Mouse (Mus musculus): Measurements from ENCODE around the gene Trp53rkb. TPM values are rescaled to one million over a fixed set of nuclear protein-coding genes. Genes with fewer than 3 reads are reported as not detected.
A peak's percentile ranks its signal among the peaks of the same experiment; 100 is the strongest.
"Not testable (repeated sequence)": the region's sequence is repeated elsewhere in the genome, so short reads cannot be mapped to it uniquely, and the experiment has no call there.

Gene Trp53rkb
- 7.8 and 8.2 TPM in 2 replicates for polyA plus RNA-seq (2015; fragmentation: Nextera tagmentation; extraction: Ambion mirVana)

DNA sequence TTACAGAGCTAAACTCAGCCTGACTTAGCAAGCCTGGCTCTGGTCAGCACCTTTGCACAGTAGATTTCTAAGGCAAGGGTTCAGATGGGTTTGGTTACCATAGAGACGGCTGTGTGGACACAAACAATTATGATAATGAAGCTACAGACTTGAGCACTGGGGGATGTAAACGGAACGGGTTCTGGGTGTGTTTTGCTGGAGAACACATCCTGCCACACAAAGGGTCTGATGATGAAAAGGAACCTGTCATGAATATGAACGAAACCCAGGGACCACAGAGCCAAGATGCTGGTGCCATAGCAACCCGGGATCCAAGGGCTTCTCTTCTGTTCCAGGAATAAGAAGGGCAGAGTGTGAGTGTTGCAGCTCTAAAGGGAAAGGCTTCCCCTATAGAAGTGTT is at the start of gene Trp53rkb:
Trp53rkb (plus strand) TSS at position 177 of the 400 bp plus-strand sequence.
- 88% methylated on average over 5 of the region's 5 CpGs for WGBS
- H3K4me1 ChIP-seq (ENCODE audit: insufficient read depth, low read length) = peaks cover 7% of the 10 kb centered on the region
- H3K9ac ChIP-seq (replicated peaks; ENCODE audit: low read length) = peak within 1 kb of the TSS; percentile 86
- H3K27ac ChIP-seq (ENCODE audit: low read length) = peak within 1 kb of the TSS; percentile 68; the same call in 1 of the 2 replicates
- peaks cover 4% of the 10 kb centered on the region; the same call in 1 of the 2 replicates for H3K36me3 ChIP-seq (ENCODE audit: insufficient read depth, low read length)
- peak within 1 kb of the TSS; percentile 76 for H3K4me3 ChIP-seq (ENCODE audit: low read length)
- H3K9me3 ChIP-seq (ENCODE audit: low read length) = no peaks in the 10 kb centered on the region
- peak within 1 kb of the TSS; percentile 71 for H3K4me2 ChIP-seq (replicated peaks; ENCODE audit: low read depth, low read length)
- no peaks in the 10 kb centered on the region for H3K27me3 ChIP-seq (ENCODE audit: insufficient read depth, low read length)
- ATAC-seq (ENCODE audit: low FRiP score, low TSS enrichment) = no peak

DNA sequence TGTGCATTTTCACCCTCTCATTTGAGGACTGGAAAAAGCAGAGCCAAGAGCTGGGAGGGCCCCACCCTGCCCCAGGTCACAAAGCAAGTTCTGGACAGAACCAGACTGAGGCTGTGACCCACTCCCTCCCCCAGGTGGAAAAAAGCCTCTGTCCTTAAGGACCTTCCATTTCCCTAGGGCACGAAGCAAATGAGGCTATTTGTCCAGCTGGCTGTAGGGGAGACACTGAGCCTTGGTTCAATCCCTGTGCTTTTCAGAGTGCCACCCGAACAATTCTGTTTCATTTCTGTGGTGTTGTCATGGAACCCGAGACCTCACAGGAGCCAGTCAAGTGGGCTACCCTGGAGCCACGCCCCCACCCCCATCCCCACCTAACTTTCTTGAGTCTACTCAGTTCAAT is 48.8 kb upstream of the Trp53rkb start:
- Histone ChIP-seq H3K4me3 (ENCODE audit: low read length) (no peak overlapping the region), H3K27ac (ENCODE audit: low read length) (no peak overlapping the region), H3K27me3 (ENCODE audit: insufficient read depth, low read length) (no peaks in the 10 kb centered on the region), H3K4me1 (ENCODE audit: insufficient read depth, low read length) (0 out of 2 replicates have a peak, but pooled peaks cover 2% of the 10 kb centered on the region), H3K9me3 (ENCODE audit: low read length) (no peaks in the 10 kb centered on the region), H3K4me2 (replicated peaks; ENCODE audit: low read depth, low read length) (no peak overlapping the region), H3K9ac (replicated peaks; ENCODE audit: low read length) (no peak overlapping the region), H3K36me3 (ENCODE audit: insufficient read depth, low read length) (no peaks in the 10 kb centered on the region)
- WGBS = 46% methylated on average over 4 of the region's 4 CpGs
- no peak for ATAC-seq (ENCODE audit: low FRiP score, low TSS enrichment)

DNA sequence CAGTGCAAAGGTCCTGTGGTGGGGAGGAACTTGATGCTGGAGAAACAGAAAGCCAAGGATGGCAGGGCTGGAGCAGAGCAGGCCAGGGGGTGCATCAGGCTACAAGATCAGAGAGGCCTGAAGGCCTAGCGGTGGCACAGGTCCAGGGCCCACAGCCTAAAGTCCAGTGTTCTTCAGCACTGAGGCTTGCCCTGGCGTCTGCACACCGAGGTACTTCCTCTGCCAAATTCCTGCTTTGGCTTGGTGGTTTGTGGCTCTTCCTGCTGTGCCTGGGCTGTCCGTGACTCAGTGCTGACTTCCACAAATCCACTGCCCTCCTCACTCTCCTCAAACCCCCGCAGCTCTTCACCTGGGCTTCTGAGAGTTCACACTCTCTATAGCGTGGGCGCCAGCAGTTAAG is 47.9 kb upstream of the Trp53rkb start:
- Histone ChIP-seq H3K9ac (replicated peaks; ENCODE audit: low read length) (no peak overlapping the region), H3K4me3 (ENCODE audit: low read length) (no peak overlapping the region), H3K27ac (ENCODE audit: low read length) (no peak overlapping the region), H3K9me3 (ENCODE audit: low read length) (no peaks in the 10 kb centered on the region), H3K4me1 (ENCODE audit: insufficient read depth, low read length) (0 out of 2 replicates have a peak, but pooled peaks cover 2% of the 10 kb centered on the region), H3K27me3 (ENCODE audit: insufficient read depth, low read length) (no peaks in the 10 kb centered on the region), H3K4me2 (replicated peaks; ENCODE audit: low read depth, low read length) (no peak overlapping the region), H3K36me3 (ENCODE audit: insufficient read depth, low read length) (no peaks in the 10 kb centered on the region)
- 76% methylated on average over 7 of the region's 7 CpGs for WGBS
- no peak for ATAC-seq (ENCODE audit: low FRiP score, low TSS enrichment)

- H3K9me3 ChIP-seq (ENCODE audit: low read length) = no peaks in the 10 kb centered on the region
- H3K4me3 ChIP-seq (ENCODE audit: low read length) = no peak overlapping the region
- H3K9ac ChIP-seq (replicated peaks; ENCODE audit: low read length) = no peak overlapping the region
- 0 out of 2 replicates have a peak, but pooled peaks cover 2% of the 10 kb centered on the region for H3K4me1 ChIP-seq (ENCODE audit: insufficient read depth, low read length)
- no peak overlapping the region for H3K27ac ChIP-seq (ENCODE audit: low read length)
- no peak overlapping the region for H3K4me2 ChIP-seq (replicated peaks; ENCODE audit: low read depth, low read length)
- H3K27me3 ChIP-seq (ENCODE audit: insufficient read depth, low read length) = no peaks in the 10 kb centered on the region
- no peak for ATAC-seq (ENCODE audit: low FRiP score, low TSS enrichment)
- H3K36me3 ChIP-seq (ENCODE audit: insufficient read depth, low read length) = no peaks in the 10 kb centered on the region
- WGBS = 75% methylated on average over 9 of the region's 9 CpGs
Measured at GRCm38 (mm10) chr2:166745849-166746248, 46.5 kb upstream of the Trp53rkb start.

- not testable (repeated sequence) for H3K4me2 ChIP-seq (replicated peaks; ENCODE audit: low read depth, low read length); H3K9me3 ChIP-seq (ENCODE audit: low read length); H3K4me1 ChIP-seq (ENCODE audit: insufficient read depth, low read length); H3K4me3 ChIP-seq (ENCODE audit: low read length); H3K9ac ChIP-seq (replicated peaks; ENCODE audit: low read length); H3K27ac ChIP-seq (ENCODE audit: low read length); H3K36me3 ChIP-seq (ENCODE audit: insufficient read depth, low read length); ATAC-seq (ENCODE audit: low FRiP score, low TSS enrichment); H3K27me3 ChIP-seq (ENCODE audit: insufficient read depth, low read length)
- 48% methylated on average over 14 of the region's 14 CpGs for WGBS
Measured at GRCm38 (mm10) chr2:166746261-166746913, 45.9 kb upstream of the Trp53rkb start.

- ATAC-seq (ENCODE audit: low FRiP score, low TSS enrichment) = no peak
Measured at GRCm38 (mm10) chr2:166750620-166751191, 41.6 kb upstream of the Trp53rkb start.

GRCm38 (mm10) chr2:166754194-166754593 is 38.1 kb upstream of the Trp53rkb start:
- Histone ChIP-seq H3K36me3 (ENCODE audit: insufficient read depth, low read length) (no peaks in the 10 kb centered on the region), H3K4me1 (ENCODE audit: insufficient read depth, low read length) (no peaks in the 10 kb centered on the region), H3K4me2 (replicated peaks; ENCODE audit: low read depth, low read length) (no peak overlapping the region), H3K27me3 (ENCODE audit: insufficient read depth, low read length) (no peaks in the 10 kb centered on the region), H3K27ac (ENCODE audit: low read length) (no peak overlapping the region), H3K9me3 (ENCODE audit: low read length) (no peaks in the 10 kb centered on the region), H3K4me3 (ENCODE audit: low read length) (no peak overlapping the region), H3K9ac (replicated peaks; ENCODE audit: low read length) (no peak overlapping the region)
- WGBS = 71% methylated on average over 4 of the region's 4 CpGs
- ATAC-seq (ENCODE audit: low FRiP score, low TSS enrichment) = no peak

More at GRCm38 (mm10) chr2:166750620-166751191, 41.6 kb upstream of the Trp53rkb start:
- Histone ChIP-seq H3K9ac (replicated peaks; ENCODE audit: low read length) (no peak overlapping the region), H3K4me1 (ENCODE audit: insufficient read depth, low read length) (no peaks in the 10 kb centered on the region), H3K4me2 (replicated peaks; ENCODE audit: low read depth, low read length) (no peak overlapping the region), H3K27me3 (ENCODE audit: insufficient read depth, low read length) (no peaks in the 10 kb centered on the region), H3K36me3 (ENCODE audit: insufficient read depth, low read length) (no peaks in the 10 kb centered on the region), H3K27ac (ENCODE audit: low read length) (no peak overlapping the region), H3K4me3 (ENCODE audit: low read length) (no peak overlapping the region), H3K9me3 (ENCODE audit: low read length) (no peaks in the 10 kb centered on the region)
- 78% methylated on average over 6 of the region's 6 CpGs for WGBS

DNA sequence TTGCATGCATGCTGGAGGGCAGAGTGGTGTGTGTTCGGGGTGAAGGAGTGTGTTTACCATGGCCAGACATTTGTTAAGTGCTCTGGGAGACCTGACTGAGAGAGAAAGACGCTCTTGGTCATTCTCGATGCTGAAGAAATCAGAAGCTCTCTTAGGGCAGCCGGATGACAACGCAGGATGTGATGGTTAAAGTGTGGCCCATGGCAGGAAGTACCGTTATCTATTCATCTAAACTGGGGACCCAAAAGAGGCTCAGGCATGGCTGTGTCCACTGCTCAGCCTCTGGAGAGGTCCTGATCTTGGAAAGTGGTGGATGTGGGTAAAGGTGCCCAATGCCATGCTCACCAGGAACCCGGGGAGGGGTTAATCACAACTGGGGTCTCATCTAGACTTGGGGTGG is 37.6 kb upstream of the Trp53rkb start:
- 81% methylated on average over 7 of the region's 7 CpGs for WGBS
- H3K9me3 ChIP-seq (ENCODE audit: low read length) = no peaks in the 10 kb centered on the region
- no peak overlapping the region for H3K4me2 ChIP-seq (replicated peaks; ENCODE audit: low read depth, low read length)
- no peak overlapping the region for H3K27ac ChIP-seq (ENCODE audit: low read length)
- no peak for ATAC-seq (ENCODE audit: low FRiP score, low TSS enrichment)
- no peaks in the 10 kb centered on the region for H3K36me3 ChIP-seq (ENCODE audit: insufficient read depth, low read length)
- no peaks in the 10 kb centered on the region for H3K27me3 ChIP-seq (ENCODE audit: insufficient read depth, low read length)
- no peak overlapping the region for H3K9ac ChIP-seq (replicated peaks; ENCODE audit: low read length)
- H3K4me1 ChIP-seq (ENCODE audit: insufficient read depth, low read length) = no peaks in the 10 kb centered on the region
- no peak overlapping the region for H3K4me3 ChIP-seq (ENCODE audit: low read length)

DNA sequence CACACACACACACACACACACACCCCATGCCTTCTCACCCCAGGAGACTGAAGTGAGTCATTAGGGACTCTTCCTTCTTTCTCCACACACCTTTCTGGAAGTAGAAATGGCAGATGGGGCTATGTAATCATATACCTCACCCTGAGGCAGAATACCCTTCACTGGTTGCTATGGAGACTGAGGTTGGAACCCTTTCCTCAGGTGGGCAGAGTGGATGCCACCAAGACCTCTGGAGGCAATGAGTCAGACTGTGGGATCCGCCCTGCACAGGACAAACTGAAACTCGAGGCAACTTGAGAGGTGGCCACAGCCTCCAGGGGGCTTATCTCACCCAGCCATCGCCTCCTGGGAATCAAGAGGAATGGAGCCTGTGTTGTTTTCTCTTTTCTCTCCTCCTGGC is 34.4 kb upstream of the Trp53rkb start:
- Histone ChIP-seq H3K36me3 (ENCODE audit: insufficient read depth, low read length) (no peaks in the 10 kb centered on the region), H3K4me2 (replicated peaks; ENCODE audit: low read depth, low read length) (no peak overlapping the region), H3K27ac (ENCODE audit: low read length) (no peak overlapping the region), H3K27me3 (ENCODE audit: insufficient read depth, low read length) (no peaks in the 10 kb centered on the region), H3K9ac (replicated peaks; ENCODE audit: low read length) (no peak overlapping the region), H3K9me3 (ENCODE audit: low read length) (no peaks in the 10 kb centered on the region), H3K4me1 (ENCODE audit: insufficient read depth, low read length) (no peaks in the 10 kb centered on the region), H3K4me3 (ENCODE audit: low read length) (no peak overlapping the region)
- 30% methylated on average over 3 of the region's 3 CpGs for WGBS
- no peak for ATAC-seq (ENCODE audit: low FRiP score, low TSS enrichment)

GRCm38 (mm10) chr2:166764051-166764450 is 28.3 kb upstream of the Trp53rkb start:
- no peak for ATAC-seq (ENCODE audit: low FRiP score, low TSS enrichment)
- Histone ChIP-seq H3K4me3 (ENCODE audit: low read length) (no peak overlapping the region), H3K9me3 (ENCODE audit: low read length) (no peaks in the 10 kb centered on the region), H3K27me3 (ENCODE audit: insufficient read depth, low read length) (no peaks in the 10 kb centered on the region), H3K27ac (ENCODE audit: low read length) (no peak overlapping the region), H3K4me2 (replicated peaks; ENCODE audit: low read depth, low read length) (no peak overlapping the region), H3K9ac (replicated peaks; ENCODE audit: low read length) (no peak overlapping the region), H3K4me1 (ENCODE audit: insufficient read depth, low read length) (no peaks in the 10 kb centered on the region), H3K36me3 (ENCODE audit: insufficient read depth, low read length) (no peaks in the 10 kb centered on the region)
- WGBS = 36% methylated on average over 5 of the region's 5 CpGs
